Mouse (Mus musculus): ENCODE data around the gene Zmynd10.

Zmynd10 gene

DNA sequence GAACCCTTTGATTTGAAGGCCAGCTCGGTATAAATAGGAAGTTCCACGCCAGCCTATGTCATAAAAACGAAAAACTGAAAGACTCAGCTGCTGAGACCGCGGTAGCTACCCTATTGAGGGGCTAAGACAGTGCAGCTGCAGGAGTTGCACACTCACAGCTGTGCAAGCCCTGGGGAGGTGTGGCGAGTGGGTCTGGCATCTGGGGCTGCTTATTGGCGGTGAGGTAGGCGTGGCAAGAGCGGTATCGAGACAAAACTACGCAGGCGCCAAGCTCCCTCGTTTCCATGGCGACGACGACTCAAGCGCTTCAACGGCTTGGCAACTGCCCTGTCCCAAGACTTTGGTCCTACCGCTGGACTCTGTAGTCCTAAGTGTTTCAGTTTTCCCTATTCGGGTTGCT lies at the start of gene Zmynd10:
Zmynd10 (plus strand) TSS at position 273 of the 400 bp plus-strand sequence.
- peak; percentile 92 for DNase-seq

DNA sequence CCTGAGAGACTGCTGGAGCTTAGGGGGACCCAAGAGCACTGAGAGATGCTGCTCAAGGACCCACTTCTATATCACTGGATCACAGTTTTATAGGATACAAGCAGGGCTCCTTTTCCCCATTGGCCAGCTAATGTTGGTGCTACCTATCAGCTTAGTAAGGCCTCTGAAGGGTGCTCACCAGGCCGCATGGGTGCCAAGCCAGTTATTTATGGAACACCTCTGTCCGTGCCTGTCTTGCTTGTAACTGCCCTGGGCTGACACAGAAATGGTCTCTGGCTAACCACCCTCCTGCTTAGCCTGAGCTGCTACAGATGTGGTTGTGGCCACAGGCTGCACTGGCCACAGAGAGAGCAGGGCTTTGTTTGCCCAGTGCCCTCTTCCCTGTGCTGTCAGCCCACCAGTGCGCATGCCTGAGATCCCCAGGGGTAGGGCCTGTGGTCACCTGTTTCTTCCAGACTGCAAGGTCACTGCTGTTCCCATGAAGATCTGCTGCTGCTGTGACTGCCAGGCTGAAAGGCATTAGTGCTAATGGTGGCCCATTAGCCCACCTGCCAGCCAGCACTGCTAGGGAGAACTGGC lies 46.3 kb upstream of the Zmynd10 start:
- no peak for DNase-seq

GRCm38 (mm10) chr9:107502131-107502846 lies 44.8 kb upstream of the Zmynd10 start:
- DNase-seq = no peak

- no peak for DNase-seq
Measured at GRCm38 (mm10) chr9:107504662-107505537, 42.2 kb upstream of the Zmynd10 start.

DNA sequence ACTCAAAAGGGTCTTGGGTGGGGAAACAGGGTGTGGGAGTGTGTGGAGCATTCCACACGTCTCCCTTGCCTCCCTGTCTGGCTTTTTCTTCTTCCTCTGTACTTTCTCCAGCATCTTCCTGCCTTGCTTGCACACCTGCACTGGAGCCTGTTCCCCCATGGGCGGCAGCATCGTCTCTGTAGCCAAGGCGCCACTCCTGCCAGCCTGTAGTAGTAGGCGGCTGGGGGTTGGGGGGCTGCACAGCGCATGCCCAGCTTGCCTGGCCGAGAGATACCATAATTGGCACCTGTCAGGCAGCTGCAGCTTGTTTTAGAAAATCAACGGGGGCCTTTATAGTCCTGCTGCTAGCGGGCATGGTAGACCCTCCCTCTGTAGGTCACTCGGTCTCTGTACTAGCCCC lies 38.8 kb upstream of the Zmynd10 start:
- DNase-seq = no peak

GRCm38 (mm10) chr9:107510384-107511100 lies 36.6 kb upstream of the Zmynd10 start:
- no peak for DNase-seq

DNA sequence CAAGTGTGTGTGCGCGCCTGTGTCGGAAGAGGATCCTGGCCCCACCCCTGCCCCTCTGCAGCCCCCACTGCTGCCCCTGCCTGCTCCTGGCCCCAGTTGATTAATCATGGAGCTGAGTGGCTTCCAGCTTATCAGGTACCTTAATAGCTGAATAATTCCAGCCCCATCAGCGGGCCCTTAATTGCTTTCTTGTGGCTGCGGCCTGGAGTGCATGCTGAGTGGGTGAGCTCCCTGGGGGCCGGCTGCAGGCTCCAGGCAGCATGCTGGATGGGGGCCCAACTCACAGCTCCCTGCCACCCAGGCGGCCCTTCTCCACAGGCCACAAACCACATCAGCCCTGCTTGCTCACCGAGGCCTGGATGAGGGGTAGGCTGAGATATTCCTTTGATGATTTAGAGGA lies 35.7 kb upstream of the Zmynd10 start:
- no peak for DNase-seq

DNA sequence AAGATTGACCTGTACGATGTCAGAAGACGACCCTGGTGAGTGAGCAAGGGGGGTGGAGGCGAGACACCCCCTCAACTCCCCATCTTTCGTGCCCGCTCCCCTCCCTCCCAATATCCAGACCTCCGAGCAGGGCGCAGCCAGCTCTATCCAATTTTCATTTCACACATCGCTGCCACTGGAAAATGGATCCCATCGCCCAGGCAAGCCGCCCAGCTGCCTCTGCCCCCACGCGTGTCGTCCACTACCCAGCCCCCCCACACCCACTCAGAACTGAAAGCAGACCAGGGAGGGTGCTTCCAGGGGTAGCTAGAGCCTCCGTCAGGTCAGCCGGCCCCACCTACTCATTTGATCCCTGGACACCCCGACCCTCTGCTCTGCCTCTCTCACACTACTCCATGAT lies 34.8 kb upstream of the Zmynd10 start:
- DNase-seq = no peak

DNA sequence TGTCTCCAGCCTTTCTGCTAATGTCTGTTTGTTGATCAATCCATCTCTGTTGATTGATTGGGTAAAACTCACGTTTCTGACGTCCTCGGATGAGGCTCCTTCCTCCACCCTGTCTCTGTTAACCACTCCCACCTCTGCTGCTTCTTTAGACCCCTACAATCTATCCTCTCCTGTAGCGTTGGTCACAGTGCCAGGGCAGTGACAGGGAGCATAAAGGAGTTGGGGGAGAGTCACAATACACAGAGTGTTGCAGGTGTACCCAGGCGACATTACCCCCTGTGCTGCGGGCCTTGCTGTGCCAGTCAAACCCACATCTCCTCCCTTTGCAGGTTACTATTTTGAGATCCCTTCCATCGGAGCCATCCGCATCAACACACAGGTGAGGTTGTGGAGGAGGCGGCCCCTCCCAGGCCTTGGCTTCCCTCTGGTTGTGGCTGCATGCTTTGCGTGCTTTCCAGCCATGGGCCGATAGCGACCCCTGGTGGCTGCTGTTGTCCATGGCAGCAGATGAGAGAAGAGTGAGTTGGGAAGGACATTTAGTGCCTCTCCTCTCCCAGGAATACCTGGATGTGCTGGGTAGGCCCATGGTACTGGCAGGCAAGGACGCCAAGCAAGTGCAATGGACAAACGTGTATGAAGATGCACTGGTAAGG lies 32.7 kb upstream of the Zmynd10 start:
- peak; percentile 88 for DNase-seq

- no peak for DNase-seq
Measured at GRCm38 (mm10) chr9:107520331-107520730, 26.8 kb upstream of the Zmynd10 start.

GRCm38 (mm10) chr9:107521190-107521589 lies 25.9 kb upstream of the Zmynd10 start:
- DNase-seq = no peak

DNA sequence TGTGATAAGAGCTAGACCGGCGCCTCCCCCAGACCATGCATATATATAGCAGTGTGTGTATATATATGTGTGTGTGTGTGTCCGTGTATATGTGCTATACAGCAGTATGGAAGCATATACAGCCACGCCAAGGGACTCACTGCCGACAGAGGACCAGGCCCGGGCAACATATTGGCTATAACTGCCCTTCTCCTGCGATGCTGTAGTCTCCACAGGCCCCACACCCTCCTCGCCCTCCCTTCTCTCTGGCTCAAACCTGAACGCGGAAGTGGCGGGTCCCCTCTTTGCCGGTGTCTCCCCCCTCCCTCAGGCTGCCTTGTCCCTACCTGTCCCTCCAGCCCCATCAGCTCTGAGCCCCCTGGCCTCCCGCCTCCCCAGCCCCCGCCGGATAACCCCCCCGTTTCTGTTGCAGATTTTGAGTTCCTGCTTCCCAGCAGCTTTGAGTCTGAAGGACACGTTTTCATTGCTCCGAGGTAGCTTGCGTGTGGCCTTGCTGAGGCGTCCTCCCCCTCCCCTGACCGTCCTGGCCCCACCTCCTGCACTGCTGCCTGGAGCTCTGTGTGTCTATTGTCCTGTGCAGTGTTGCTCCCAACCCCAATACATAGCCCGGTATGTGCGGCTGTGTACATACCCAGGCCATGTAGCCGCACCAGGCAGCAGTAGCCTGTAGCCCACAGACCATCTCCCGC lies 25.2 kb upstream of the Zmynd10 start:
- DNase-seq = no peak

GRCm38 (mm10) chr9:107522400-107522711 lies 24.7 kb upstream of the Zmynd10 start:
- DNase-seq = no peak

- peak; percentile 77 for DNase-seq
Measured at GRCm38 (mm10) chr9:107526198-107527026, 20.7 kb upstream of the Zmynd10 start.

GRCm38 (mm10) chr9:107533791-107534407 lies 13.2 kb upstream of the Zmynd10 start, which contains the start of gene Tmem115:
TSS of gene Tmem115 (plus strand) at chr9:107533945.
- peak; percentile 90 for DNase-seq

DNA sequence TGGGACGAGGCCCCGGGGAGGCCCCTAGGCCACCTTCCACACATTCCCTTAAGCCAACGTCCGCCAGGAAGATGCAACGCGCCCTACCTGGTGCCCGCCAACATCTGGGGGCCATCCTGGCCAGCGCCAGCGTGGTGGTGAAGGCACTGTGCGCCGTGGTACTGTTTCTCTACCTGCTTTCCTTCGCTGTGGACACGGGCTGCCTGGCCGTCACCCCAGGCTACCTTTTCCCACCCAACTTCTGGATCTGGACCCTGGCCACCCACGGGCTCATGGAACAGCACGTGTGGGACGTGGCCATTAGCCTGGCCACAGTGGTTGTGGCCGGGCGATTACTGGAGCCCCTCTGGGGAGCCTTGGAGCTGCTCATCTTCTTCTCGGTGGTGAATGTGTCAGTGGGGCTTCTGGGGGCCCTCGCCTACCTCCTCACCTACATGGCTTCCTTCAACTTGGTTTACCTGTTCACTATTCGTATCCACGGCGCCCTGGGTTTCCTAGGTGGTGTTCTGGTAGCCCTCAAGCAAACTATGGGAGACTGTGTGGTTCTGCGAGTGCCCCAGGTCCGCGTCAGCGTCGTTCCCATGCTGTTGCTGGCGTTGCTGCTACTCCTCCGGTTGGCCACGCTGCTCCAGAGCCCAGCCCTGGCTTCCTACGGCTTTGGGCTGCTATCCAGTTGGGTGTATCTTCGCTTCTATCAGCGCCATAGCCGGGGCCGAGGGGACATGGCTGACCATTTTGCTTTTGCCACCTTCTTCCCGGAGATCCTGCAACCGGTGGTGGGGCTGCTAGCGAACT lies 12.5 kb upstream of the Zmynd10 start:
- DNase-seq = peak; percentile 22

- DNase-seq = no peak
Measured at GRCm38 (mm10) chr9:107538231-107538630, 8.9 kb upstream of the Zmynd10 start.

GRCm38 (mm10) chr9:107538711-107539110 lies 8.4 kb upstream of the Zmynd10 start:
- no peak for DNase-seq

DNA sequence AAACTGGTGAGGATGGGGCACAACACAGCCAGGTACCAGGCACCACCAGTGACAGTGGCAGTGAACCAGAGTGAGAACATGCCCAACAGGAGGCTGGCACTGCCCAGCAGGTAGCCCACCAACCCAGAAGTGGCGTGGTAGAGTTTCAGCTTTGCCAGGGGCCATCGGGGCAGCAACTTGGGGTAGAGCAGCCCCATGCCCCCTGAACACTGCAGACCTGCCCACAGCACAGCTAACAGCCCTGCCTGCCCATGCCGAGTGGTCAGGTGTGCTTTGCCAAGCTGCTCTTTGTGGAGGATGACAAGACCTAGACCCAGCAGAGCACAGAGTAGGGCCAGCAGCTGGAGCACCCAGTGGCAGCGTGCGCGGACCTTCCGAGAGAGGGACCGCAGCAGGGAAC lies 7.2 kb upstream of the Zmynd10 start:
- no peak for DNase-seq

GRCm38 (mm10) chr9:107540420-107540819 lies 6.7 kb upstream of the Zmynd10 start:
- no peak for DNase-seq
